Mouse (Mus musculus): ENCODE data around the gene Ddx59.

- TF ChIP-seq TAL1 (IDR thresholded peaks at IDR 0.05; ENCODE audit: low read length), result no peak
- TF ChIP-seq GATA1 (IDR thresholded peaks at IDR 0.05; ENCODE audit: low read length), result no peak
Measured at GRCm38 (mm10) chr1:136379261-136379660, 35.8 kb upstream of the Ddx59 start.
